Mouse (Mus musculus): Measurements from ENCODE around the gene Ankrd23.

- TF ChIP-seq EP300 (IDR thresholded peaks at IDR 0.05; ENCODE audit: low read depth): no peak
- TF ChIP-seq CTCF (IDR thresholded peaks at IDR 0.05; ENCODE audit: low read depth): no peak
Observed at GRCm38 (mm10) chr1:36583408-36584116, 46.9 kb upstream of the Ankrd23 start.

Measured in liver, postnatal 0 days (tissue).